7 mouse cellular contexts compared by ENCODE assay signal in genomic region chr7:126287493-126288103, GRCm38 (mm10). TPM values are rescaled to one million over a fixed set of nuclear protein-coding genes. Genes with fewer than 3 reads are reported as not detected.
A peak's percentile ranks its signal among the peaks of the same experiment; 100 is the strongest.
DNase-seq lines count a peak whose midpoint lies in the region; ATAC-seq lines count a peak whose summit lies in the region.

No protein-coding gene starts in this region.

- H3K4me3 ChIP-seq in heart, embryonic 15.5 days: no peak overlapping the region

- ATAC-seq in heart, embryonic 15.5 days (replicated peaks; ENCODE audit: insufficient number of reproducible peaks, insufficient read depth, low FRiP score, low read depth): no peak

- DNase-seq in left cerebral cortex, adult 18-20 months (ENCODE audit: low spot score in 2 of 2): peak; percentile 76 to 78
- no peak for DNase-seq in left cerebral cortex, adult 11 months (ENCODE audit: low spot score)
- DNase-seq in cerebellum, adult 9-11 months: peak; percentile 78
- peak; percentile 80 for DNase-seq in left cerebral cortex, postnatal 4 days
- DNase-seq in right cerebral cortex, postnatal 10 days (ENCODE audit: low spot score in 2 of 2): peak; percentile 80 to 83
- no peak for DNase-seq in thymus, postnatal 0 days (ENCODE audit: low spot score)

- H3K9me3 ChIP-seq in heart, embryonic 15.5 days (replicated peaks): no peaks in the 10 kb centered on the region

- H3K36me3 ChIP-seq in heart, embryonic 15.5 days: peaks cover 15% of the 10 kb centered on the region; the same call in 1 of the 2 replicates

- H3K27me3 ChIP-seq in heart, embryonic 15.5 days: peaks cover 4% of the 10 kb centered on the region; the same call in 1 of the 2 replicates

- H3K27ac ChIP-seq in heart, embryonic 15.5 days: no peak overlapping the region

- H3K4me2 ChIP-seq in heart, embryonic 15.5 days: 0 out of 2 replicates have a peak overlapping the region, but pooled peaks have one; percentile 6

- 49% methylated on average over 10 of the region's 10 CpGs for WGBS in heart, embryonic 15.5 days

- intact Hi-C loops in left cerebral cortex, postnatal 4 days (cut with DNase I): no loop called here

- H3K4me1 ChIP-seq in heart, embryonic 15.5 days (replicated peaks): peaks cover 33% of the 10 kb centered on the region

- H3K9ac ChIP-seq in heart, embryonic 15.5 days: no peak overlapping the region

RNA-seq across cellular contexts. Expression of gene Sbk1, which starts 15.2 kb away (rescaled TPM):
- 10 to 100 TPM; 77.0 to 77.5 TPM for total RNA-seq in left cerebral cortex, adult 18-20 months (2021)
- polyA plus RNA-seq in heart, embryonic 15.5 days (2015; fragmentation: Nextera tagmentation; extraction: Ambion mirVana): 11.2 and 16.4 TPM in 2 replicates
- total RNA-seq in left cerebral cortex, postnatal 4 days (2021): 100 to 1,000 TPM; 396 to 420 TPM
- polyA plus RNA-seq in thymus, postnatal 0 days (2015; fragmentation: Nextera tagmentation; extraction: Ambion mirVana): 17.9 and 19.1 TPM in 2 replicates

Comparison
In these comparisons a context has a peak if more than half of its experiments do, and no peak if none do; other contexts are left out.
1. DNase-seq: peak in left cerebral cortex, adult 18-20 months (2 of 2), cerebellum, adult 9-11 months (single experiment), left cerebral cortex, postnatal 4 days (single experiment) and right cerebral cortex, postnatal 10 days (2 of 2); none in left cerebral cortex, adult 11 months (single experiment) and thymus, postnatal 0 days (single experiment).
2. RNA of gene Sbk1, which starts 15.2 kb away (total RNA-seq): 396 to 420 TPM in left cerebral cortex, postnatal 4 days; 77.0 to 77.5 TPM in left cerebral cortex, adult 18-20 months; every median in the first group is over 4 times any median in the second.